Mouse (Mus musculus): Measurements from ENCODE around the gene Edem3.
"Not testable (repeated sequence)": the region's sequence is repeated elsewhere in the genome, so short reads cannot be mapped to it uniquely, and the experiment has no call there.

Gene Edem3

DNA sequence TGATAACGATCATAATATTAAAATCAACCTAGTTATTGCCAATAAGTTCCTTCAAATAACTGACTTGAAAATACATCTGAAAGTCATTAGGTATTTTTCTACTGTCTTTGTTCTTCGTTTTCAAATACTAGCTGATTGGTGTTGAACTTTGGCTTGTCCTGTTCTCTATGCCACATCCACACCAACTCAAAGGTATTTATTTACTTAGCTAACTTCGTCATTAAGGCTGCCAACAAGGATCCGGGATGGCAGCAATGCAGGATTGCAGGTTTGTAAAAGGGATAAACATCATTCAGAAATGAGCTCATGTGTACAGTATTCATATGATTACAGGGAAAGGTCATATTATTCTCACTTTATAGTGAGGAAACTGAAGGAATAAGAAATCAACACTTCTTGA is 2.2 kb upstream of the Edem3 start:
- DNase-seq (ENCODE audit: low spot score in 2 of 2), result no peak

DNA sequence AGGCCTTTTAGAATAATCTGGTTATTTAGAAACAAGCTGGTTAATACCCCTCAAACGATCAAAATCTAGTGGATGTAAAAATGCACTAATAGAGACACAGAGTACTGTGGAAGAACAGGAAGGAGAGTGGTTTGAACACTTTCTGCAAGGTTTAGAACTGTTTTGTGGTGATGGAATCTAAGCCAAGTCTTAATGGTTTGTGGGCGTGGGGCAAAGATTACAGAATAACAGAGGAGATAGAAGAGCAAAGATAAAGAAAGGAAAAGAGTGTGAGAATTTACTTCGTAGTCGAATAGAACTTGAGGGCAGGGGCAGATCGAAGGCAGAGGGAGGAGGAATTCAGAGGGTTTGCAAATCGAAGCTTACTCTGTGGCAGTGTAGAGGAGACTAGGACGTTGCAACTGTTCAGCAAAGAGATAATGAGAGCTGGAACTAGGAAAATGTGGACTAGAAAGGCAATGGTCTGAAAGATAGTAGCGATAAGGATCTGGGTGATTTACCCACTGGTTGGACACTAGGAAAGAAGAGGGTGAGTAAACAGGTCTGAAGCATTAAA is 1.7 kb upstream of the Edem3 start:
- DNase-seq (ENCODE audit: low spot score in 2 of 2), result no peak

DNA sequence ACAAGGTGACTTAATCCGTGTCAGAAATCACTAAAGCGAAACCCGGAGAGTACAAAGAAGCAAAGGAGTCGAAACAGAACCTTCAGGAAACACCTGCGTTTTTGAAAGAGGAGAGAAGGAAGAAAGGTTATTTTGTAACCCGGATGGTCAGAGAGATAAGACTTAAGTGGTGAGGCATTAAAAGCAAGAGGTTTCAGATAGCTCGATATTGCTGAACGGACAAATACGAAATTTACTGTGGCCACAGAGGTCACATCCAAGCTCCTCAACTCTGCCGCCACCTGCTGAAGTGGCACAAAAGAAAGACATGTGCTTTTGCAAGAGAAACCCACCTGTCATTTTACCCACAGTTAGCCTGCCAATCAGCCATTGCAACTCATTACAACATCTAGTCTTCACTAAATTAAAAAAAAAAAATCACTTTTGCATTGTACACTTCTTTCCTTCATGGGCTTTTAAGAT is 1.1 kb upstream of the Edem3 start:
- DNase-seq (ENCODE audit: low spot score in 2 of 2), result no peak

DNA sequence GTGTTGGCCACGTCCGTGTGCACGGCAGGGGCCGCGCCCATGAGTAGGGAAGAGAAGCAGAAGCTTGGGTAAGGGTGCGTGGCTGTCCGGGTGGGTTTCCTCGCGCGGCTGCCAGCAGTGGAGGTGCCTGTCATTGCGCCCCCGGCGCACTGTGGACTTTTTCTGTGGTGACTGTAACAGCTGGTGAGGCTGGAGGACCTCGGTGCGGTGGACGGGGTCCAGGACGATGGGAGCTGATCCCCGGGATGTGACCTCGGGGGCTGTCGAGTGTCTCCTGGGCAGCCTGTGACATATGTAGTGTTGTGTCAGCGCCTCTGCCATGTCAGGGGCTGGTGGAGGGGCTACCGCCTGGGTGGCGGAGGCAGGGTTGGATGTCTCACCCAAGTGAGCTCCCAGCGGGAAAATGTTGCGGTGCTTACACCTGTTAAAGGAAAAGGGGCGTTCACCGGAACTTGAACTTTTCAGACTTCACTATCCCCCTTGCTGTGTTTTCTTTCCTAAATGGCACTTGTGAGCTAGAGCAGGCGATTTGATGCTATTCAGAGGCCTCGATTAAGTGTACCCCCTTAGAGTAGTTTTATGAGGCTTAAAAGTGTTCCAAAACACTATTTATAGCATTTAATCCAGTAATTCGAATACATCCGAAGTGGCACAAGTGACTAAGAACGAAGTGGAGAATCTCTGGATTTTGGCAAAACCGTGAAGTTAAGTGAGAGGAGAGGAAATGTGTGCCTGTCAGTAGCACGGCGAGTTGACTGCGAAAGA is 671 bp downstream of the Edem3 start:
- peak; percentile 44 to 50 for DNase-seq (ENCODE audit: low spot score in 2 of 2)

DNA sequence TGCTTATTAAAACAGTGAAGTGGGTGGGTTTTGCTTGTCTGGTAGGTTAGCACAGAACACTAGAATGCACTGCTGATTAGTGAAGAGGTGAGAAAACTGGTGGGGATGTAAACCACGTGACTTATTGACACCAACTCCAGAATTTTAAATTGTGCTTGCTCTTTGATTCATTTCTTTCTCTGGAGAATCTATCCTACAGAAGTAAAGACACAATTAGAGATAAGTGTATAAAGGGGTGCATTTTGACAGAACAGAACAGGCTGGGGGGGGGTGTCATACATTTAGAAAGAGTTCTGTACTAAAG is 1.2 kb downstream of the Edem3 start:
- DNase-seq (ENCODE audit: low spot score in 2 of 2), result no peak

DNA sequence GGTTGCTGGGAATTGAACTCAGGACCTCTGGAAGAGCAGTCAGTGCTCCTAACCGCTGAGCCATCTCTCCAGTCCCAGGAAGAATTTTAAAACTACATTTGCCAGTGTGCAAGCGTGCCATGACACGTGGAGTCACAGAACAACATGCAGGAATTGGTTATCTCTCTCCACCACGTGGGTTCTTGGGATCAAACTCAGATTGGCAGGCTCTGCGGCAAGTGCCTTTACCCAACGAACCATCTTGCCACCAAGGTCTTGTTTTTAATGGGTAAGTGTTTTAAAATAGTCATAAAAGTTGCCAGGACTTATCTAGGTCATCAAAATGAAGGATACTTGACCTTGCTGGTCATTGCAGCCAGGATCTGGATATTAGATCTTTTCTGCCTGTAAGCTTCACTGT is 3.1 kb downstream of the Edem3 start:
- DNase-seq (ENCODE audit: low spot score in 2 of 2), result no peak

DNA sequence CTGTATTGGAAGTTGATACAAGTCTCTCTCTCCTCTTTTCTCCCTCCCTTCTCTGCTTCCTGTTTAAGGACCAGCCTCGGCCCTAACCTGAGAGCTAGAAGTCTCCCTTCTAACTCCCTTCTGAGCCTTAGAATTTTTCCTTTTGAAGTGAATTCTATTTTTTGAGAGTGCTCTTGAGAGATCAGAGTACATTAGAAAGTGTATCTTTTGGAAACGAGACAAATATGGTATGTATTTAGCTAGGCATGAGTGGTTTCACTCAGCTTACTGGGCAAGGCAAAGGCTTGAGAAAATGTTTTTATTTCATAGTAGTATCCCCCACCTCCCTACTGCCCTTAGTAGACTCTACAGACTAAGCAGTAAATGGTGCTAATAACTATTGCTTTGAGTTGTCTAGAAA is 3.8 kb downstream of the Edem3 start:
- no peak for DNase-seq (ENCODE audit: low spot score in 2 of 2)

DNA sequence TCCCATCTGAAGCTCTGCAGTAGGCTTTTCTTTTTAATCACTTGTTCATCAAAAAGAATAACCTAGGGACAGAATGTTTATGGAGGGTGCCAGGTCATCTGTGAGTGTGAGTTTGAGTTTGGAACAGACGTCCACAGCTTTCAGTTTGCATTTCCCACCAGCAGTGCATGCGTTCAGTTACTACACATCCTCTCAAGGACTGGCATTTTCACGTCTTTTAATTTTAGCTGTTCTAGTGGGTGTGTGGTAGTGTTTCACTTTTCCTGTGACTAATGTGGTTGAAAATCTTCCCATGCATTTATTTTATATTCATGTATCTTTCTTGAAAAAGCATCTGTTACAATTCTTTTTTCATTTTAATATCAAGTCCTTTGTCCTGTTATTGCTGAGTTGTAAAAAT is 9.1 kb downstream of the Edem3 start:
- DNase-seq (ENCODE audit: low spot score in 2 of 2), result no peak

DNA sequence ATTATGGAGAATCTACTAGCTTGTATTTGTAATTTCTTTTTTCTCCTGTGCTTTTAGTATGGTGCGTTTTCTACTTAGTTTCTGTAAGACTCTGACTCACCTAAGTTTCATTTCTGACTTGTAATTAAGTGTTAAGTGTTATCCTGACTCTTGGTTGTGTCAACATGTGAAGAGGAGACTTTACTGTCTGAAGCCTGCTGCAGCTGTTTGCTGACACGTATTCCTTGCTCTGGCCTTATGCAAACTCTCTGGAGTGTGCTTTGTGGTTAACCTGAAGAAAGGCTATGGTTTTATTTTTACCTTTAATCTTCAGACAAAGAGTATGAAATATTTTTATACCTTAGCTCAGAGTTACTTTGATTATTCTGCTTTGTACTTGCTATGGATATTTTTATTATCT is 11.0 kb downstream of the Edem3 start:
- DNase-seq (ENCODE audit: low spot score in 2 of 2), result no peak

DNA sequence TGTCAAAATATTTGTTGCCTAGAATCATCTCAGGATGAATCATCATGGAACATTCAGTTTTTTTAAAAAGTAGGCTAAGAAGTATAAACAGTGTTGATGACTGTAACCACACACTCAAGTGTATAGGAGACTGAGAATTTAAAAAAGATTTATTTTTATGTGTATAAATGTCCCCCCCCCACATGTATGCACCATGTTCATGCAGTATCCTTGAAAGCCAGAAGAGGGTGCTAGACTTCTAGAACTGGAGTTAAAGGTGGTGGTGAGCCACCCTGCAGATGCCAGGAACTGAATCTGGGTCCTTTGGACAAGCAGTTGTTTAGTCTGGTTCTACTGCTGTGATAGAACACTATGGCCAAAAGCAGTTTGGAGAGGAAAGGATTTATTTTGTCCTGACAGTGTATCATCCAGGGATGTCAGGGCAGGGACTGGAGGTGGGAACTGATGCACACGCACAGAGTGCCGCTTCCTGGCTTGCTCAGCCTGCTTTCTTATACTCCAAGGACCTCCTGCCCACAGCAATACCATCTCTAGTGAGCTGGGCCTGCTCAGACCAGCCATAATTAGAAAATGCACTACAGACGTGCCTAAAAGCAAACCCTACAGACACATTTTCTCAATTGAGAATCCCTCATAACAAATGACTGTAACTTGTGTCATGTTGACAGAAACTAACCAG is 11.9 kb downstream of the Edem3 start:
- no peak for DNase-seq (ENCODE audit: low spot score in 2 of 2)

DNA sequence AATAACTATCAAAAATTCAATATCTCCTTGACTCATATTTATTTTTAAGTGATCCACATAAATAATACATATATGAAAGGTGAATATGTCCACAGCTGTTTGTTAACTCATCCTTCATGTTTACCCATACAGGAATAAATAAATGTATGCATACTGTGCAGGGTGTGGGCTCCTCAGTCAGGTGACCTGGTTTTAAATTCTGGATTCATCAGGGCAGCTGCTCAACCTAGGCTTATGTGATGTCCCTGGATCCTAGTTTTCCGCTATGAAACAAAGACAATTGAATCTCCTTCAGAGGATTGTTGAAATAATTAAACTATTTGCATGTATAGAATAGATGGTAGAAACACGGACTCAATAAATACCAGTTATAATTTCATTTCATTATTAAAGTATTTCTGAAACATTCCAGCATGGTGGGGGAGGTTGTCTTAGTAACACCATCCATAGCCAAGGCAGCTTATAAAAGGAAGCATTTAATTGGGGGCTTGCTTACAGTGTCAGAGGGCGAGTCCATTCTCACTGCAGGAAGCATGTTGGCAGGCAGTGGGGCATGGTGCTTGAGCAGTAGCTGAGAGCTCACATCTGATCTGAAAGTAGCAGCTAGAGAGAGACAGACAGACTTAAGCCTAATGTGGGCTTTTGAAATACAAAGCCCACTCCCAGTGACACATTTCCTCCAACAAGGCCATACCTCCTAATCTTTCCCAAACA is 14.2 kb downstream of the Edem3 start:
- no peak for DNase-seq (ENCODE audit: low spot score in 2 of 2)

DNA sequence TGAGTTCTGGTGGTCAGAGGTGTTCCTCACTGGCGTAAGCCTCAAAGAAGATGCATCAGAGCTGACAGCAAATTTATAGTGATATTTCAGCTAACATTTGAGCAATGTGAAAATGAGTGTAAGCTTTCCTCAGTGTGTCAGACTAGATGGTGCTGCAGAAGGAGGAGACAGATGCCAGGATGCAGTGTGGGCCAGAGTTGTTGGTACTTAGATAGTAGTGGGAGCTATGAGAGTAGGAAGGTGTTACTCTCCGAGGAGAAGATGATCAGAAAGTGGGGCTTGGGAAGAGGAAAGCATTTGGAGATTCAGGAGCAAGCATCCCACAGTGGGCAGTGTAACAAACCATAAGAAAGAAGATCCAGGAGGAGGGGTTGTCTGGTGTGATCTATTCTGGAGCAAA is 22.4 kb downstream of the Edem3 start:
- no peak for DNase-seq (ENCODE audit: low spot score in 2 of 2)

DNA sequence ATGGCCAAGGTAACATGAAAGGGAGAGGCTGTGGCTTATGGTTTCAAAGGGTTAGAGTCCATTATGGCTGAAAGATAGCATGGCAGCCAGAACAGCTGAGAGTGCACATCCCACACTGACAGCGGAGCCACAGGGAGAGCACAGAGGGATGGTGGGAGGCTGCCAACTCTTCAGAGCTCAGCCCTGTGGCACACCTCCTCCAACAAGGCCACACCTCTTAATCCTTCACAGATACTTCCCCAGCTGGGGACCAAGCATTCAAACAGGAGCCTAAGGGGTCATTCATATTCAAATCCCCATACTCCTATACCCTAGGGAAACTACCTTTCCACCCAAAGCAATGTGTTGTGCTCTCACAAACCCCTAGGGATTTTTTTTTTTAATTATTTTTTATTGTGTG is 23.4 kb downstream of the Edem3 start:
- DNase-seq (ENCODE audit: low spot score in 2 of 2), result no peak

DNA sequence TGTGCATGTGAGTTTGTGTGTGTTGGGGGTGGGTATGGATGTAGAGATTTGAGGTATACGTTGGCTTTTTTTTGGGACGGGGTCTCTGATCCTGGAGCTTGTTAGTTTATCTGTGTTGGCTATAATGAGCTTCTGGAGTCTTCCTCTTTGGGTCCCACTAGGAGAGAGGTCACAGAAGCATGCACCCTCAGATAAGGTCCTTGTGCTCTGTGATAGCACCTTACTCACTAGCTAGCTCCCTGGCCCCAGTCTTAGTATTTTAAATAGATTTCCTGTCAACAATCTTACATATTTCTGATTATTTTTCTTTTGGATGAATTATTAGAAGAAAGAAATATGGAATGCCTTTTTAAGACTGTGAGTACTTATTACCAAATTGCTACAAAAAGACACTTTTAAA is 24.1 kb downstream of the Edem3 start:
- DNase-seq (ENCODE audit: low spot score in 2 of 2), result no peak

DNA sequence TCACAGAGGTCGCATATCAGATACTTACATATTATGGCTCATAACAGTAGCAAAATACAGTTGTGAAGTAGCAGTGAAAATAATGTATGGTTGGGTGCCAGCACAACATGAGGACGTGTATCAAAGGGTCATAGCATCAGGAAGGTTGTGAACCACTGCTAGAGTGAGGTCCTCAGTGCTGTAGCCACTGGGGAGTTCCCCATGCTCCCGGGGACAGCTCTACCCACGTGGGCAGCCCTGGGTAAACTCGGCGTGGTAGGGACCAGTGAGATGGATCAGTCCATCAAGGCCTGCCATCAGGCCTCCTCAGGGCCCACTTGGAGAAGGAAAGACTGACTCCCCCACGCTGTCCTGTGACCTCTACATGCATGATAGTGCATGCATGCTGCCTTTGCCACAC is 26.3 kb downstream of the Edem3 start:
- DNase-seq (ENCODE audit: low spot score in 2 of 2), result no peak

DNA sequence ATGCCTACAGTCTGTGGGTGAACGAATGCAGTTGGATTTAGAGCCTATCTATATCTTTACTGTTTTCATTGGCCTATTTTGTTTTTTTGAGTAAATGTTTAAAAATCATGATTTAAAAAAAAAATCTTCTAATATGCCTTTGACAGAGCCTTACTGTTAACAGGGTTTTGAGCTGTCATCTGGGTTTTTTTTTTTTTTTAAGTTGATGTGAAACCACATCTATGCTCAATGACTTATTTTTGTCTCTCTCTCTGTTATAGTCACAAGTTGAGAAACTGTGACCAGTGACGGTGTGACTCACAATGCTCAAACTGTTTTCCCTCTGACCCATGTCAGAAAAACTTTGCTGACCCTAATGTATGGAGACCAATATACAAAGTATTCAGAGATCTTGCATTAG is 28.2 kb downstream of the Edem3 start:
- DNase-seq (ENCODE audit: low spot score in 2 of 2), result no peak

DNA sequence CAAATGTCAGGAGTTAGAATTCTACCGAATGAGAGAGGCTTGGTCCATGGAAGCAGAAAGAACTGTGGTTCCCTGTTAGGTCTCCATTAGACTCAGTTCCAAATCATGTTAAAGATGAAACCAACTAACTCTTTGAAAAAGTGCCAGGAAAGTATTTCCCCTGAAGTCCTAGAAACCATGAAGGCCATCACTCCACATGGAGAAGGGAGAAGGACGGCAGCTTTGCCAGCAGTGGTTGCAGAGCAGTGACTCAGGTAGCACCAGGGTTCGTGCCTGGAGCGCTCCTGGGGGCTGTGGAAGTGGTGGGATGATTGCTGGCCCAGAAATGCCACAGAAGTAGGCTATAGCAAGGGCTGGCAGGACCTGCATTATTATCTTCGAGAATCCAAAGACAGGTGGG is 31.2 kb downstream of the Edem3 start:
- DNase-seq (ENCODE audit: low spot score in 2 of 2), result no peak

DNA sequence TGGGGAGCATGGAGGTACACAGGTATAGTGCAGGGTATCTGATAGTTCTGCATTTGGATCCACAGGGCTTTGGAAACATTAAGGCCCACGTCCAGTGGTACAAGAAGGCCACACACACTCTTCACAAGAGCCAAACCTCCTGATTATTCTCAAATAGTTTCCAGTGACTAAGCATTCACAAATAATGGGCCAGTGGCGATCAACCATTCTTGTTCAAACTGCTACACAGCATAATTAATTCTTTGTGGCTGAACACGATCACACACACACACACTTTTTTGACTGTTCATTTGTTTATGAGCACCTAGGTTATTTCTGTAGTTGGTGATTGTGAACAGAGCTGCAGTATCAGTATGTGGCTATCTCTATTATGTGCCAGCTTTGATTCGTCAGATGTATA is 34.0 kb downstream of the Edem3 start:
- no peak for DNase-seq (ENCODE audit: low spot score in 2 of 2)

DNA sequence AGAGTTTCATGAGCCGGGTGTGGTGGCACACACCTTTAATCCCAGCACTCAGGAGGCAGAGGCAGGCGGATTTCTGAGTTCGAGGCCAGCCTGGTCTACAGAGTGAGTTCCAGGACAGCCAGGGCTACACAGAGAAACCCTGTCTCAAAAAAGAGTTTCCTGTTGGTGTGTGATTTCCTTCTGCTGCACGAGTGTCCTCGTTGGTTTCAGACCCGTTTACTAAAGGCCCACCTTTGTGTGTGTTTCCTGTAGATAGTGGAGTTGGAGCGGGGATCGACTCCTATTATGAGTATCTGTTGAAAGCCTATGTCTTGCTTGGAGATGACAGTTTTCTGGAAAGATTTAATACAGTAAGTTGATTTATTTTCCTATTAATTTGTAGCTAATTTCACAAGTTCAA is 36.9 kb downstream of the Edem3 start:
- not testable (repeated sequence) for DNase-seq (ENCODE audit: low spot score in 2 of 2)

DNA sequence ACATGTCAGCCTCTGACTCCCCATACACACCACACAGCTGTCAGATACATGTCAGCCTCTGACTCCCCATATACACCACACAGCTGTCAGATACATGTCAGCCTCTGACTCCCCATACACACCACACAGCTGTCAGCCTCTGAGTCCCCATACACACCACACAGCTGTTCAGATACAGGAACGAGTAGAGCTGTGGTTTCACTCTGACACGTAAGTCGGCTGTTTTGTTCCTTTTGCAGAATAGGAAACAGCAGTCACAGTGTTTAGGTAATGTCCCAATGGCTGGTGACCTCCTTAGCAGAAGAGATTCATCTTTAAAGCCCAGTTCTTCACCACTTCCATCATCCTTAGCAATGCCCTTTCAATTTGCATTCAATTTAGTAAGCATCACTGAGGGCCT is 47.6 kb downstream of the Edem3 start:
- not testable (repeated sequence) for DNase-seq (ENCODE audit: low spot score in 2 of 2)

DNA sequence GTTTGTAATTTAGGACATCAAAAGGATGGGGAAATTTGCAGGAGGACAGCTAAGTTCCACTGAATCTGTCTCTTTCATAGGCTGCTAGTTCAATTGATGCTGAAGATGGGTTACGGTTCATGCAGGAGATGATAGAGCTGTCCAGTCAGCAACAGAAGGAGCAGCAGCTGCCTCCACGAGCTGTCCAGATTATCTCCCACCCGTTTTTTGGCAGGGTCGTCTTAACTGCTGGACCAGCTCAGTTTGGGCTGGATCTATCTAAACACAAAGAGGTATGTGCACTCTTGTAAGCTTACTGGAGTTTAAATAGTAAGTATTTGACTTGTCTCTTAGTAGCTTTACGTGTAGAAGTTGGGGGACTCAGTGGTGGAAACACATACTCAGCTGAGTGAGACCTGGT is 52.1 kb downstream of the Edem3 start:
- DNase-seq (ENCODE audit: low spot score in 2 of 2), result no peak

DNA sequence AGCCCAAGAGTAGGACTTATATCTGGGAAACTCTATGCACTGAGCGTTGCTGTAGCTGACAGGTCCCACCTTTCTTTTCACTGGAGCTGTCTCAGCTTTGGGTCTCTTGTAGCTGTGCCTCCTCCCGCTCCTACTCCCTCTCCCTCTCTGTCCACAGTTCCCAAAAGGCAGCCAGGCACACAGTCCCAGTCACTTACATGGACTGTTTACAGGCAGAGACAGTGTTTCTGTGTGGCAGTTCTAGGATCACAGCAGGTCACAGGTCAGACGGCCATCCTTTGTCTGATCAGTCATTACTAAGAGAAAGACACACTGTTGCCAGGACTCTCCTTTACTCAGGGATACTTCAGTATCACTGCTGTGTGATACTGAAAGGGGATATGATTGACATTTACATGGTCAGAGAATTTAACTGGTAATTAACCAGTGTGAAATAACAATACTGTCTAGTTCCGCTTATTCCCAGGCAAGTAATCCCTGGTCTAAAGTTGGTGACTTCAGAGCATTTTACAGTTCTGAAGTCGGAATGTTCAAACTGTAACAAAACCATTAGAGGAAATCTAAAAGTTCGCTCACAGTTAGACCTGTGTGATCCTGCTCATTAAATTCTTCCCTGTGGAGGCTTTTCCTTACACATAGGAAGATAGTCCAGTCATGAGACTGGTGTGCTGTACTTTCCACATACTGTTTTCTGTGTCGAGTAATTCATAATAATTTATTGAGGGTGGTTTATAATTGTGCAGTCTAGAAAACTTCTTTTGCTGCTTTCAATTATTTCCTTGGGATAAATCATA is 55.7 kb downstream of the Edem3 start:
- no peak for DNase-seq (ENCODE audit: low spot score in 2 of 2)

Data from frontal cortex, postnatal 14 days (tissue).